Mouse (Mus musculus) retina, postnatal 7 days (tissue): ENCODE data around the gene Hist2h2aa2.
A peak's percentile ranks its signal among the peaks of the same experiment; 100 is the strongest.

Experiments
- DNase-seq: peaks from one replicate; pipeline ENCODE4 v3.0.0-alpha.2; 2012; ENCODE audit warnings: low read depth, low spot score

Hist2h2aa2 gene

DNA sequence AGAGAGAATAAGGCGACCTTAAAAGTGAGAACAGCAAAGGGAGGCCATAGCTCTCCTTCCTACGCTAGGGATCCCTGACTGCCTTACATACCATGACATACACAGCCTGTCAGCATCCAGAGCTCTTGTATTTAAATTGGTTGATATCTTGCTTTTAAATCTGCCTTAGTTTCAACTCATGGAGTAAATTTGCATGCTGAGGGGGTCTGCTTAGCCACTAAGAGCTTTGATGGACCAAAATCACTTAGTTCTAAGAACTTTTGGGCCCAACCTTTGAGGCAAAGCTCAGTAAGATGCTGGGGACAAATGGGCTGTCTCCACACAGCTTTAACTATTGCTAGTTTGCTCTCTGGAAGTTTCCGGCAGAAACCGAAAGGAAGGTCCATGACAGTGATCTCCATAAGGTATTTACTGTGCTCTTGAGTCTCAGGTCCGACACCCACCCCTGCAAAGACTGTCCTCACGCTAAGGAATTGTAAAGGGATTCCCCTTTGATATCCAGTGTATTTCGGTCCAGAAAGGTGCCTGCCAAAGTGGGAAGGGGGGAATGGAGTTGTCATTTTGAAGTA lies 2.7 kb downstream of the Hist2h2aa2 start:
- DNase-seq, result no peak

DNA sequence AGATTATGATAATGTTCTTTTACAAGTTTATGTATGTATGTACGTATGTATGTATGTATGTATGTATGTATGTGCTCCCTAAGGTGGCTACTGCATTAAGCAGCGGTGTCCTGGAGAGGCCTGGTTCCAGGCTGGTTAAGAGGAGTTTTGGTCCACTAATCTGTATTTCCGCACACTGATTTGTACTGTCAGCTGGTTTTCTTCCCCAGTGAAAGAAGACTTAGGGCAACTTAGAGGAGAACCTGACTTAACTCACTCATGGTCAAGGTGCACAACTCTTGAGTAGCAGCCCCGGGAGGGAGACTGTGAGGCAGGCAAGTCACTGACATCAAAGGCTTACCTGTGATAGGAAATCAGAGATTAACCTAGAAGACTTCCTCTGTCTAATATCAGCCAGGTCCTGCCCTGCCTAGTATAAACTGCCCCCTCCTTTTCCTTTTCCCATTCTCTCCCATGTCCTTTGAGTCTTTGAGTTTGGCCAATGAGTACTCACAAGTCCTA lies 3.2 kb downstream of the Hist2h2aa2 start:
- DNase-seq, result no peak

DNA sequence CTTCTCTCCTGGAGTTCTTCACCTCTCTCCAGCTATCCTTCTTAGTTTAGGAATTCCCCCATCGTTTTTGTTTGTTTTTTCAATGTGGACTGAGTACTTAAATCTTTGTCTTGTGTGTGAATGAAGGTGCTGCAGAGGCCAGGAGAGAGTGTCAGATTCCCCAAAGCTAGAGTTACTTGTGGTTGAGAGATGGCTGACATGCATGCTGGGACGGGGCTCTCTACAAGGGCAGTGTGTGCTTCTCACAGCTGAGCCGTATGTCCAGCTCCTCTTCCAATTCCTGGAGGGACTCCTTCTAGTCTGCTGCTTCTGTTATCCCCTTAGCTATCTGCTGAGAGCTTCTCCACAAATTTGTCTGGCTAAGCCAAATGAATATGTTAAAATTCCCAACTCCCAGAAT lies 4.2 kb downstream of the Hist2h2aa2 start:
- DNase-seq, result no peak

DNA sequence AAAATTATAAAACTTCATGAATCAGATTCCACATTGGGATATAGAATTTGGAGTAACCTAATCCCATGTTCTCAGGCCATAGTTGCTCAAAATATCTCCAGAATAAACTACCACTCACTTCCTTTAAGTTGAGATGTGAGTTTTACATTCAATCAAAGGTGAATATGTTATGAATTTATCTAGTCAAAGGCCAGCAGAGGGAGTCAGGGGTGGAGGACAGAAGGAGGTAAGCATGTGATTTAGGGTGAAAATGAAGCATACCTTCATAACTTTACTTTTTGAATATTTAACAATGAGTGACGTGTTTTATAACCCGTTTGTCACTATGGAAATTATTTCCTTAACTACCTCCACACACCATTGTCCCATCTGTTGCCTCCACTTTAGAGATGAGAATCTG lies 5.2 kb downstream of the Hist2h2aa2 start:
- no peak for DNase-seq

DNA sequence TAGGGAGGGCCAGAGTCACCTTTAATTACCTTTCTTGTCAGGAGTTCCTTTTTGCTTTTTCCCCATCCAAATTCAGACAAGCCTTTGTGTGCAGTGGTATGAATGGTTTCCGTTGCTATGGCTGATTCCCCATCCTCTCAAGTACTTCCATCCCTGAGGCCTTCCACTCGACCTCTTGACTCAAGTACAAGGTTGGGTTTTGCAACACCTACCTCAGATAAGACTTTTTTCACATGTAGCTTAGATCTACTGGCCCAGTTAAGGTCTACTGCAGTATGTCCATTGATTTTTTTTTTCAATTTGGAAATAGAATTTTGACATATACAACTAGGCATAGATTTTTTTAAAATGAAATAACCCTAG lies 8.3 kb downstream of the Hist2h2aa2 start:
- DNase-seq, result no peak

DNA sequence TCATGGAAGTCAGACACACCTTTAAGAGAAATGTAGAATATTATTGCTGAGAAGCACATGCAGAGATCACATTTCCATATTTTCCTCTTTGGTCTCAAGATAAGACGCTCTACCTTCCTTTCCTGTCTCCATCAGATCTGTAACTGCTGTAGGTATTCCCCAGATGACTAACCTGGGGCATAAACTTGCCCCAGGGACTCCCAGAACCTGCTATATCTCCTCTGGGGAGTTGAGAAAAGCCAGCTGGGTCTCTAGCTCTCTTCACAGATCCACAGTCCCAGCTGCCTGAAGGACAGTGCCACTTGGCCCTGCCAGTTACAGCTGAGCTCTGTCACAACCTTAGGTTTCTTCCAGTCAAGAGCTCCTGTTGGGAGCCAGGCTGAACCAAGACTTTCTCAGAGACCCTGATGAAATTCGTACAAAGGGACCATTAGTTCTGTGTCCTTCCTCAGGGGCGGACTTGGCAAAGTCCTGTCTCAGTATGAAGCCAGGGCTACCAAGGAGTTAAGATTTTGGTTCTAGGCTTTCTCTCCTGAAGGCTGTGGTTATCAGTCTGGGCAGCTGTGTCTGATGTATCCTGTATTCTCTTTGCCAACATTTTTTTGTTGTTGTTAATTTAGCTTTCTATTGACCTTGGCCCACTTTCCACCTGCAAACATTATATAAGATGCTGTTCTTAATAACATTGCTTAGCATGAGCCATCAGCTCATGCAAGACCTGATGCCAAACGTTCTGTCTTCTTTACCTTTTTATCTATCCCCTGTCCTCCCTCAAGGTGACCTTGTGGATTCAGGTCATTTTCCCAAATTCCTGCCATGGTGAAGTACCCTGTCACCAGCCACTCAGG lies 8.9 kb downstream of the Hist2h2aa2 start:
- DNase-seq, result no peak

DNA sequence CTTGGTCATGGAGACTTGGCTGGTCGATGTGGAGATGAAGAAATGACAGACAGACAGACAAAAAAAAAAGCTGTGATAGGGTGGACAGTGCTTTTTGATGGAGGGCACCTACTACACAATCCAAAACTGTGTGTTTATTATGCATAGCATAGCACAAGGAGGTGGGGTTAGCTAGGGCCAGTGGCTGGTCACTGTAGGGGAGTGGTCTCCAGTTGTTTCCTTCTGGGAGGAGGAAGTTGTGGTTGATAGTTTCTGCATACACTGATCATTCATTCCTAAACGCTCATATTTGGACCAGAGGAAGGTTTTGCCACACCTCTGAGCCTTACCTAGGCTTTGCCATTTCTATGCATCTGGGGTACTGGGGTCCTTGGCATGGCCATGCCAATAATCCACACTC lies 9.7 kb downstream of the Hist2h2aa2 start:
- no peak for DNase-seq

DNA sequence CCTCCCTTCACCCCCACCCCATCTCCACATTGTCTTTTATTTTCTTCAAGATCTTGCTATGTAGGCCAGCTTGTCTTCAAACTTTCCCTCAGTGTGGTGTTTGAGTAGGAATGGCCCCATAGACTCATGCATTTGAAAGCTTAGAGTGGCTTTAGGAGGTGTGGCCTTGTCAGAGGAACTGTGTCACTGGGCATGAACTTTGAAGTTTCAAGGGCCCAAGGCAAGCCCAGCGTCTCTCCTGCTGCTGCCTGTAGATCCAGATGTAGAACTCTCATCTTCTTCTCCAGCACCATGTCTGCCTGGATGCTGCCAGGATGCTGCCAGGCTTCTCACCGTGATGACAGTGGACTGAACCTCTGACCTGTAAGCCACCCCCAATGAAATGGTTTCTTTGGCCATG lies 11.2 kb downstream of the Hist2h2aa2 start:
- DNase-seq, result no peak

DNA sequence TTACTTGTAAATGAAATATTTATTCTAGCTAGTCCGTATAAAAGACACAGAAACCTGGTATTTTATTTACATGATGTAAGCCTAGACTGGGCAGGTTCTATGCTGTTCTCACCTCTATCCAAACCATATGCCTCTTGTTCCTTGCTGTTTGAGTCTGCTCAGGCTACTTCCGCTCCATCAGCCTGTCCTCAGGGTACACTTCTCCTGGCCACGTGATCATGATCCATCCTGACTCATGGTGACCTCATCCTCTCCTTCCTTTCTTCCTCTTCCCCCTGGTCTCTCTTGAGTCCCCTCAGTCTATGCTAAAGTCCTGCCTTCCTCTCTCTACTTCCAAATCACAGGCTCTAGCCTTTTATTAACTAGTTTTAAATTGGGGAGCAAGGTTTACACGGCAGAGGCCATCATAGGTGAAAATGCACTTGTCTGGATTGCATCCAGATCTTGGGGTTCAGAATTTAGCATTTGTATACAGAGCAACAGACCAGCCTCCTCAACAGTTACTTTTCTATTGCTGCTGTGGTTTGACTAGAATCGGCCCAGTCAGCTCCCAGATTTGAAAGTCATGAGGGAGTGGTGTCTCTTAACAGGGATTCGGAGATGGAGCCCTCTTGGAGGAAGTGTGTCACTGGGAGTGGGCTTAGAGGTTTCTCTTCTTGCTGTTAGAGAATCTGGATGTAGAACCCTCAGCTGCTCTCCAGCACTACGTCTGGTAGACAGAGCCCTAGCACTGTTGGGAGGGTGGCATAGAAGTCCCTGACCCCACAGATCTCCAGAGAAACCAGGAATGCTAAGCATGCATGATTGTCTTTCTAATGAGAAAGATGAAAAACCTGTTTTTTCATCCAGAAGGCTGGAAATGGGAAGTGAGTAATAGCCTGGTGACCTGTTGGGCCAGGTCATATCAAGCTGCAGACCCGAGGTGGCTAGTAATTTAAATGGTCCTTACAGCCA lies 13.1 kb downstream of the Hist2h2aa2 start:
- no peak for DNase-seq

DNA sequence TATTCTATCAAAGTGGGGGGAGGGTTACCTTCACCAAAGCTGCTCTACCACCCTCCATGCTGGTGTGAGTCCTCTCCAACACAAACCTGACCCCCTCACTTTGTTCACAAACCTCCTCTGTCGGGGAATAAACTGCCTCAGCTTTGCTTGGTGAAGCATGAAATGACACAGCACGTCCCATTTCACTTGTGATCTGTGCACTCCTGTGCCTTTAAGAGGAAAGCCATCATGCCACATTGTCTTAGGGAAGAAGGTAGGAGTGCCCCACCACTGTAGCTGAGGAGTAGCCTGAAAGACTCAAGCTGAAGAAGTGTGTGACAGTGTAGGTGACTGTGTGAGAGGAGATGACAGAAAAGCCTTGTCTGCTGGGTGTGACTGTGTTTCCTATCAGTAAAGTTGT lies 14.7 kb downstream of the Hist2h2aa2 start:
- no peak for DNase-seq

DNA sequence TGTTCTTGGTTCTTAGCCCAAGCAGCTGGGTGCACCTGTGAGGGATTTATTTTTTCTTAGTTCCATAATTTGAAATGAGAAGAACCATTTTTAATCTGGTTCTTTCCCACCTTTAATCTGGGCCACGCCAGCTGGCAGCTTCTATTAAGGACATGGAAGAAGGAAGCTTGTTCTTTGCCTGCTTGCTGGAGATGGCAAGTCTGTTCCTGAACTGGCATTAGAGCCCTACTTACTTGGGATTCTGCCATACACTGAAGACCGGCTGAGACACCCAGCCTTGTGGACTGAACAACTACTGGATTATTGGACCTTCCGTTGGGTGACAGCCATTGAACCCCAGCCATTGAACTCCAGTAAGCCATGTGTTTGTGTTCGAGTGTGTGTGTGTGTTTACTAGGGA lies 17.3 kb downstream of the Hist2h2aa2 start:
- no peak for DNase-seq

DNA sequence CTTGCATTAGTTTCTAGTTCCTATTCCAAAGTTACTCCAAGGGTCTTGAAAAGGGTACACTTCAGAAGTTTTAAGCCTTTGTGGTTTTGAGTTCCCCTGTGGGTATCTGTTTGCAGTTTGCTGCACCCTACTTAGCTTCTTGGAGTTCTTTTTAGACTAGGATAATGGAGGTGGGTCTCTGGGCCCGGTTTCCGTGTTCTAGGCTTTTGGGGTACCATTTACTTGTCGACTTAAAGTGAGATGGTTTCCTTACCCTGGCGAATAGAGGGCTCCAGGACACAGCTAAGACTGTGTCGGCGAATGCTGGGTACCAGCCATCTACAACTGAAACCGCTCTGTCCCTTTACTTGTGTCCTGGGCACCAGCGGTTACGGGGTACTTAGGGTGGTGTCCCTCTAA lies 18.4 kb downstream of the Hist2h2aa2 start:
- no peak for DNase-seq

DNA sequence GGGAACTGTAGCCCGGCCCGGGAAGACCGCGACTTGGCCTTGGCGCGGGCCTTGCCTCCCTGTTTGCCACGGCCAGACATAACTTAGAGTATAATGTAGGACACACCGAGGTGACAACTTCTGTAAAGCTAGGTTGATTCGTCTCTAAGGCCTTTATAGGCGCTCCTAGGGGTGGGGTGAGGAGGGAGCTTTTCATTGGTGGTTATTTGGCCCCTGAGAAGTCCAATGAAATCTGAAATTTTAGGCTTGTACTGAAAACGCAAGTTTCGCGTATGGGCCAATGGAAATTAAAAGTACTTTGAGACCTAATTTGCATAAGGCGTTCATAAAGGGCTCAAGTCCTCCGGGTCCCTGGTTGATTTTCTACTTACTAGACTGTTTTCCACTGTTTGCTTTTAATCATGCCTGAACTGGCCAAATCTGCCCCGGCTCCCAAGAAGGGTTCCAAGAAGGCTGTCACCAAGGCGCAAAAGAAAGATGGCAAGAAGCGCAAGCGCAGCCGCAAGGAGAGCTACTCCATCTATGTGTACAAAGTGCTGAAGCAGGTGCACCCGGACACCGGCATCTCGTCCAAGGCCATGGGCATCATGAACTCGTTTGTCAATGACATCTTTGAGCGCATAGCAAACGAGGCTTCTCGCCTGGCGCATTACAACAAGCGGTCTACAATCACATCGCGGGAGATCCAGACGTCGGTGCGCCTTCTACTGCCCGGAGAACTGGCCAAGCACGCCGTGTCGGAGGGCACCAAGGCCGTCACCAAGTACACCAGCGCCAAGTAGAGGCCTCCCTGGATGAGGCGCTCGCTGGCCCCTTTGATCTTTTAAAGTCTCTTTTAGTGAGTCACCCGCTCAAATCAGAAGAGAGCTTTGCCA lies 19.1 kb downstream of the Hist2h2aa2 start, which contains the start of the genes Hist2h2ac and Hist2h2be:
Gene Hist2h2ac, minus strand, starts transcription at position 116 of the 875 bp plus-strand sequence.
Gene Hist2h2be, plus strand, starts transcription at position 355 of the 875 bp plus-strand sequence.
- DNase-seq, result peak; percentile 41

DNA sequence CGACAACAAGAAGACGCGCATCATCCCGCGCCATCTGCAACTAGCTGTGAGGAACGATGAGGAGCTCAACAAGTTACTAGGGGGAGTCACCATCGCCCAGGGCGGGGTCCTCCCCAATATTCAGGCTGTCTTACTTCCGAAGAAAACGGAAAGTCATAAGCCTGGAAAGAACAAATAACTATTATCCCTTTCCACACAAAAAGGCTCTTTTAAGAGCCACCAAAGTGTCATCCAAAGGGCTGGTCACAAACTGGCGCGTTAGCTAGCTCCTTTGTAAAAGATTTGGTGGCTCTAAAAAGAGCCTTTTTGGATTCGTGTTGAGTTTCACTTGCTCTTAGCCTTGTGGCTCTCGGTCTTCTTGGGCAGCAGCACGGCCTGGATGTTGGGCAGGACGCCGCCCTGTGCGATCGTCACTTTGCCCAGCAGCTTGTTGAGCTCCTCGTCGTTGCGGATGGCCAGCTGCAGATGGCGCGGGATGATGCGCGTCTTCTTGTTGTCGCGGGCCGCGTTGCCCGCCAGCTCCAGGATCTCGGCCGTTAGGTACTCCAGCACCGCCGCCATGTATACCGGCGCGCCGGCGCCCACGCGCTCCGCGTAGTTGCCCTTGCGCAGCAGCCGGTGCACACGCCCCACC lies 19.8 kb downstream of the Hist2h2aa2 start:
- peak; percentile 16 for DNase-seq

DNA sequence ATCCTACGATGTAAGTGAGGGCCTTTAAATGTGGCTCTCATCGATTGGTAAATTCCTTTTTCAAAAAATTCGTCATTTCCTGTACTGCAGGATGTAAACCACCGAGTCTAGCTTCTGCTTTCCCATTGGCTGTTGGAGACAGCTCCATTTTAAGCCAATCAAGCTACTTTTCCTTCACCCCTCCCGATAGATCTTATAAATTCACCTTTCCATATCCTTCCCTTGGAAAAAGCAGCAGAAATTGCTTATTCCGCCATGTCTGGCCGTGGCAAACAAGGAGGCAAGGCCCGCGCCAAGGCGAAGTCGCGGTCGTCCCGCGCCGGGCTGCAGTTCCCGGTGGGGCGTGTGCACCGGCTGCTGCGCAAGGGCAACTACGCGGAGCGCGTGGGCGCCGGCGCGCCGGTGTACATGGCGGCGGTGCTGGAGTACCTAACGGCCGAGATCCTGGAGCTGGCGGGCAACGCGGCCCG lies 20.4 kb downstream of the Hist2h2aa2 start, which contains the start of the genes Bola1 and Hist2h2ab:
Gene Bola1, minus strand, starts transcription at position 49 of the 470 bp plus-strand sequence.
Gene Hist2h2ab, plus strand, starts transcription at position 205 of the 470 bp plus-strand sequence.
- DNase-seq, result peak; percentile 68

DNA sequence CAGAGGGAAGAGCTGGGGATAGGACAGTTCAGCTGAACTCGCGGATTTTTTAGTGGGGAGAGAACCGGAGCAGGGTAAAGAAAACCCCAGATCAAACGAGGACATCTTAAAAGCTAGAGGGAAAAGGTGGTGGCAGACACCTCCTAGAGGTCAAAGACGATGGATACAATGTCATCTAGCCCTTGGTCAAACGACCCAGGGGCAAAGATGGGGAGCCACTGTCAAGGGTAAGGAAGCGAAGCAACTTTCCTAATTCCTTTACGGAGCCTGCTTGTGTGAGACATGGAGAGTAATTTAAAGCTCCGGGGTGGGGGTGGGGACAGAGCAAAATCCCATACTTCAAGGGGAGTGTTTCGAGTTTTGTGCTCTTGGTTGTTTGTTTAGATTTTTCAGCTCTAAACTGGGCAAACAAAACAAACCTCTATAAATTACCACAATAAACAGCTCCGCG lies 20.9 kb downstream of the Hist2h2aa2 start:
- DNase-seq, result peak; percentile 9

DNA sequence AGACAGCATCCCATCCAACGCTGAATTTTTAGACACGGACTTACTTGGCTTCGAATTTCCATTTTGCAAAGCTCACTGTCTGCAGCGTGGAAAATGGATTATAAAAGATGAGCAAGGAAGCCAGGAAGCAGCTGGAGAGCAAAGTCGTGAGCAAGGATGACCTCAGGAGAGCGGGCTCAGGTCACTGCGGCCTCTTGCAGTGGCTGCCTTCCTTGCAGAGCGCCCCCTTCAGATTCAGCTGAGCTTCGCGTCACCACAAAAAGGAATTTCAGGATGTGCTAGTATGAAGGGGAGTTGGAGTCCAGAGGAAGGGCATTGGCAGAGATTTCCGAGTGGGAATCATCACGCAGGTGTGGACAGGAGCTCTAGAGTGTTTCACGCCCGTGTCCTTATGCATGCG lies 30.8 kb downstream of the Hist2h2aa2 start:
- DNase-seq, result no peak

DNA sequence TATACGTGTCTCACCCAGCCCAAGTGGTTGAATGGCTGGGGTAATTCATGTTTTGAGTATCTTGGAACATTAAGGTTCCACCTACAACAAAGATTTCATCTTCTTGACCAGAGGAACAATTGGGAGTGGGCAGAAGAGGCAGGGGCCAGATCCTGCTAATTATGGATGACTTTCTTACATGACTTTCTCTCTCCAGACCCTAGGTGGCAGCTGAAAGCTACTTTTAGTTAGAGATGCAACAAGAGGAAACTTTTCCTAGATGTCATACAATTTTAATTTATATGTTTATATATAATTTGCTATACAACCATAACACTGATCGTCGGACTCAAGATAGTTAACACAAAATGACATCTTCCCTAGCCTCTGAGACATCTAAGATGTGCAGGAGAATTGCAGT lies 32.3 kb downstream of the Hist2h2aa2 start:
- no peak for DNase-seq

DNA sequence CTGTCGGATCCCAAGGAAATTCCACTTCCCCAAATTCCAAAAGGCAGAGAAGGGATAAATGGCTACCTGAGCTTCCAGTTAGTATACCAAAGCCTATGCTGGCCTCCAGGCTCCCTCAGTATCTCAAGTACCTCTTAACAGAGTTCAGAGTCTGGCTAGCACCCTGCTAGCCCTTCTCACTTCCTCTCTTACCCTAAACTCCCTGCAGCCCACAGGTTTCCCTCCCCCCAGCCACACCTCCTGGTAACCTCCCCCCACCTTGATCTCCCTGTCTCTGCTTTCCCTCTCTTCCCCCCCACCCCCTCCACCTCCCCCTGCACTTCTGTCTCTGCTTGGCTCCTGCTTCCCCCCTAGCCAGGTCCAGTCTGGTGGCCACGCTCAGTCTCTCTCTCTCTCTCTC lies 40.3 kb downstream of the Hist2h2aa2 start:
- no peak for DNase-seq
